Mouse (Mus musculus) heart, adult 2 months (tissue): Measurements from ENCODE around the gene Fahd2a. TPM values are rescaled to one million over a fixed set of nuclear protein-coding genes. Genes with fewer than 3 reads are reported as not detected.
A peak's percentile ranks its signal among the peaks of the same experiment; 100 is the strongest.

ENCODE experiments used
- DNase-seq, 2 experiments: peaks; one replicate each; pipeline ENCODE4 v3.0.0; 2021
- H3K27ac ChIP-seq: fragments of 200-600 bp; 2 replicates; pipeline ENCODE4 v1.8.1; 2022
- H3K27me3 ChIP-seq: fragments of 200-500 bp; 2 replicates; pipeline ENCODE4 v1.6.1; 2012; ENCODE audit warnings: mild to moderate bottlenecking, low read length, inconsistent platforms, mixed read lengths; ENCODE audit not compliant: control insufficient read depth, insufficient read depth
- H3K36me3 ChIP-seq: fragments of 200-500 bp; 2 replicates; pipeline ENCODE4 v1.6.1; 2012; ENCODE audit warnings: low read length, inconsistent platforms; ENCODE audit not compliant: control insufficient read depth, insufficient read depth
- H3K4me1 ChIP-seq: fragments of 200-500 bp; 2 replicates; pipeline ENCODE4 v1.6.1; 2011; ENCODE audit warnings: low read length; ENCODE audit not compliant: control insufficient read depth, insufficient read depth
- H3K4me3 ChIP-seq: fragments of 200-600 bp; 2 replicates; pipeline ENCODE4 v1.8.1; 2022
- H3K79me2 ChIP-seq: fragments of 200-500 bp; replicated peaks from 2 replicates; pipeline ENCODE4 v1.6.1; 2012; ENCODE audit warnings: mild to moderate bottlenecking, inconsistent platforms, low read length, moderate library complexity, mixed read lengths; ENCODE audit not compliant: control insufficient read depth, insufficient read depth
- H3K9ac ChIP-seq: fragments of 200-500 bp; 2 replicates; pipeline ENCODE4 v1.6.1; 2012; ENCODE audit warnings: low read depth, mild to moderate bottlenecking, control low read depth, inconsistent platforms, low read length, mixed read lengths
- CTCF ChIP-seq: fragments of 200-600 bp; IDR thresholded peaks from 2 replicates; pipeline ENCODE4 v1.8.1; 2022; ENCODE audit warnings: antibody characterized with exemption, mild to moderate bottlenecking, moderate library complexity
- EP300 ChIP-seq: fragments of 200-500 bp; IDR thresholded peaks from 2 replicates; pipeline ENCODE4 v1.6.1; 2011; ENCODE audit warnings: low read depth, low read length, control low read depth; ENCODE audit not compliant: insufficient read depth
- POLR2A ChIP-seq: fragments of 200-500 bp; IDR thresholded peaks from 2 replicates; pipeline ENCODE4 v1.6.1; 2011; ENCODE audit warnings: mild to moderate bottlenecking, low read depth, low read length, control low read depth; ENCODE audit not compliant: insufficient read depth
- WGBS: fragments of 180-500 bp; shearing (Covaris S2); methylation state at CpG from one replicate; pipeline ENCODE4 v1.1.7; 2018; 5-methylcytosine and 5-hydroxymethylcytosine counted together
- intact Hi-C: fragments of 180-260 bp; cut with DNase I; formaldehyde crosslinking; loops from one replicate; pipeline ENCODE4 v1.15.1; 2025
- long read RNA-seq: library from polyadenylated mRNA; stranded (forward); transcript quantifications from one replicate; pipeline ENCODE4 v2.0.0, GENCODE M21; 2021
- polyA plus RNA-seq: library from polyadenylated mRNA; depleted of rRNA; stranded (reverse); fragments of >200 nt; gene quantifications from 2 replicates; pipeline ENCODE4 v1.2.3, GENCODE M21; 2012; rRNA removed
- total RNA-seq, 2 experiments: library from RNA; stranded (reverse); gene quantifications; 2 replicates each; pipeline ENCODE4 v1.2.3; 2021

The Fahd2a gene
- total RNA-seq, result 10 to 100 TPM; 42.5 to 44.5 TPM
- 34.5 and 40.3 TPM in 2 replicates for polyA plus RNA-seq
- long read RNA-seq, transcript Fahd2a-201 (8 exons, 1,211 nt), result major isoform, 36 of 38 reads
- long read RNA-seq, partial matches to known transcripts, result 2 of 38 reads
- long read RNA-seq, other reads (novel, unspliced or antisense), result 0 of 38 reads

DNA sequence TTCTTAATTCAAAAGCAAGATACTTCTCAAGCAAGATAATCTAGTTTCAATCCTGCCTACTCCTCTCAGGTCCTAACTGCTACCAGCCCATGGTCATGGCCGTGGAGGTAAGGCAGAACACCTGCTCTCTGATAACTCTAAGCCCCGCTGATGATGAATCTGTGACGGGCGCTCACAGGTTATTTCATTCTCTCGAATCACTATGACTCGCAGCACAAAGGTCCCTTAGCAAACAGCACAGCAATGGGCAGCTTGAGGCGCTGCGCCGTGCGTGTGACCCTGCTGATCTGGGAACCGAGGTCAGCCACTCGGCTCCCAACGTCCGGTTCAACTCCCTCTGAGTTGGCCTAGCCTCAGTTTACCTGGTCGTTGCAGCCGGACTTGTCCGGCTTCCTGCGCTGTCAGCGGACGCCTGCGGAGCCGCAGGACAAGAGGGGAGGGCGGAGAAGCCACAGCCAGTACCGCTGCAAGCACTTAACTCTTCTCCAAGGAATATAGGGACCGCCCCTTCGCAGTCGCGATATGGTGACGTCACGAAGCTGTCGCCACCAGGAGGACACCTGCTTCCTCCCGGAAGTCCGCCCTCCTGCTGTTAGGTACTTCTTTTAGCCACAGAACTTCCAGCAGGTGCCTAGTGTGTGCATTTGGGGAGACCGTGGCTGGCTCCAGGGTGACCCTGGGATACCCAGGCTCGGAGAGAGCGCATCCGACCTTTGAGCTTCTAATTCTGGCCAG lies at the start of gene Fahd2a:
Gene Fahd2a, minus strand, starts transcription at position 511 of the 735 bp plus-strand sequence.
- Histone ChIP-seq H3K27me3 (no peaks in the 10 kb centered on the region), H3K4me1 (no peaks in the 10 kb centered on the region; the same call in none of the 2 replicates), H3K36me3 (no peaks in the 10 kb centered on the region), H3K27ac (peak within 1 kb of the TSS; percentile 56), H3K9ac (peak within 1 kb of the TSS; percentile 71), H3K79me2 (no peaks in the 10 kb centered on the region), H3K4me3 (peak within 1 kb of the TSS; percentile 61)
- WGBS, result 3% methylated on average over 37 of the region's 37 CpGs
- intact Hi-C loops, result no loop called here
- TF ChIP-seq POLR2A (peak; percentile 69), EP300 (no peak), CTCF (peak; percentile 18; the same call in 1 of the 2 replicates)
- peak; percentile 85 to 86 for DNase-seq

DNA sequence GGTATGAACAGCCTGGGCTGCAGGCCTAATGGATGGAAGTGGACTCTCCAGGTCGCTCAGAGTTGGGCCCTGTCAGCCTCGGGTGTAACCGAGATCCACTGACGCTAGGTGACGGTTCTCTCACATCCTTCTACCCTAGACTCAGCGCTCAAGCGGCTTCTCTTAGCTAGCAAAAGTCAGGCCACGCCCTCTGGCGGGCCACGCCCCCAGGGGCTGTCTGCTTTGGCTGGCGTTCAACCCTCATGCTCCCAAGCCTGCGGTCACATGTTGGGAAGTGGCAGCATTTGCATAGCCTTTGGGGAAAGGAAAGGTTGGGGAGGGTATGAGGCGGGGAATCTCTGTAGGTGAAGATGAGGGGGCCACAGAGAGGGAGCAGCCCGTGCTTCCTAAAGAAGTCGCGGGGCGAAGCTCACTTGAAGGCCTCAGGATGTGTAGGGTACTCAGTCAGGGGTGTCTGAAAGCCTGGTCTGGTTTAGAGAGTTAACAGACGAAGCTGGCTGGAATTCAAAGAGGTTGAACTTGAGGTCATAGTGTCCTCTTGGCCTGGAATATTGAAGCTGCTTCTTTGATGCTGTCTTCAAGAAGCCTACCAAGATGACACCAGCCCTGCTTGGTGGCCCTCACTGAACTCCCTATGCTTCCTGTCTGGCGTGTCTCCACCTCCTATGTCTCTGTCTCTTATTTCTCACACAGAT lies 40.3 kb upstream of the Fahd2a start:
- H3K4me3 ChIP-seq, result no peak overlapping the region
- no peak overlapping the region for H3K27ac ChIP-seq
- peak; percentile 77 to 78 for DNase-seq
- H3K27me3 ChIP-seq, result peaks cover 9% of the 10 kb centered on the region; the same call in 1 of the 2 replicates
- WGBS, result 7% methylated on average over 19 of the region's 19 CpGs
- 0 out of 2 replicates have a peak, but pooled peaks have one; percentile 20 for TF ChIP-seq POLR2A
- TF ChIP-seq EP300, result no peak
- no peak for TF ChIP-seq CTCF
- H3K9ac ChIP-seq, result no peak overlapping the region
- H3K36me3 ChIP-seq, result no peaks in the 10 kb centered on the region
- peaks cover 3% of the 10 kb centered on the region for H3K4me1 ChIP-seq
- no peaks in the 10 kb centered on the region for H3K79me2 ChIP-seq
- intact Hi-C loops, result no loop called here

- Histone ChIP-seq H3K27me3 (peaks cover 9% of the 10 kb centered on the region; the same call in 1 of the 2 replicates), H3K4me1 (peaks cover 3% of the 10 kb centered on the region), H3K27ac (peak overlapping the region; percentile 67), H3K36me3 (no peaks in the 10 kb centered on the region), H3K79me2 (no peaks in the 10 kb centered on the region), H3K9ac (no peak overlapping the region; the same call in 1 of the 2 replicates), H3K4me3 (peak overlapping the region; percentile 57)
- WGBS, result 3% methylated on average over 21 of the region's 21 CpGs
- TF ChIP-seq POLR2A (no peak), EP300 (no peak), CTCF (no peak)
- DNase-seq, result peak; percentile 66 to 67
- intact Hi-C loops, result no loop called here
Observed at GRCm38 (mm10) chr2:127483001-127483400, 38.6 kb upstream of the Fahd2a start.

GRCm38 (mm10) chr2:127482533-127482911 lies 38.2 kb upstream of the Fahd2a start:
- Histone ChIP-seq H3K79me2 (no peaks in the 10 kb centered on the region), H3K27me3 (peaks cover 9% of the 10 kb centered on the region; the same call in 1 of the 2 replicates)
- WGBS, result 0% methylated on average over 21 of the region's 21 CpGs

DNA sequence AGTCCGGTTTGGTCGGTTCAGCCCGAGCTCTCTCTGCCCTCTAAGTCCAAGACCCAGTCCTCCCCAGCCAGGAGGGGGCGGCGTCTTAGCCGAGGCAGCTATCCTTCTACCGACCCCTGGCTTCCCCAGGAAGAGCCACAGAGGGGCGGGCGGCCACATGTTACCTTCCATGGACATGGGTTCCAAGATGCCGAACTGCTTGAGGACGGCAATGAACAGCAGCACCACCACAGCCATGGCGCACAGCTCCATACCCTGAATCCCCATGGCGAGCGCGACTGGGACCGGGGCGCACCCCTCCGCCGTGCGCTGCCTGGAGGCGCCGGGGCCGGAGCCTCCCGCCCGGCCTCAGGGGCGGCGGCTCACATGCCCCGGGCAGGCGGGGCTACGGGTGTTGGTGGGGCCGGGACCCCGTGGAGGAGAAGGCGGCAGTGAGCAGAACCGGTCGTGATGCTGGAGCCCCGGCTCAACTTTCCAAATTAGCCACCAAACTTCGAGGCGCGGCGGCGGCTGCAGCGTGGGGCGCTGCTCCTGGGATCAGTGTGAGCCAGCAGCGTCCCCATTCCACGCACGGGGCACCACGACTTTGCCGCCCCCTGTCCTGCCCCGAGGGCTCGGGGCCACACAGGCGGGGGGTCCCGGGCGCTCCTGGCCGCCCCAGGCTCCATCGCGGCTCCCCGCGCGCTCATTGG lies 37.6 kb upstream of the Fahd2a start:
- intact Hi-C loops, result no loop called here
- Histone ChIP-seq H3K27me3 (peaks cover 9% of the 10 kb centered on the region; the same call in 1 of the 2 replicates), H3K36me3 (no peaks in the 10 kb centered on the region), H3K4me3 (peak overlapping the region; percentile 57), H3K27ac (peak overlapping the region; percentile 67), H3K4me1 (peaks cover 3% of the 10 kb centered on the region), H3K79me2 (no peaks in the 10 kb centered on the region), H3K9ac (peak overlapping the region; percentile 76)
- TF ChIP-seq CTCF, result no peak
- TF ChIP-seq EP300, result no peak
- no peak for TF ChIP-seq POLR2A
- peak in 1 of 2 experiments; percentile 27 for DNase-seq
- 1% methylated on average over 59 of the region's 59 CpGs for WGBS

More at GRCm38 (mm10) chr2:127482533-127482911, 38.2 kb upstream of the Fahd2a start:
- Histone ChIP-seq H3K9ac (peak overlapping the region; percentile 76), H3K4me3 (peak overlapping the region; percentile 57), H3K36me3 (no peaks in the 10 kb centered on the region), H3K27ac (peak overlapping the region; percentile 67), H3K4me1 (peaks cover 3% of the 10 kb centered on the region)
- peak; percentile 90 to 91 for DNase-seq
- peak; percentile 33; the same call in 1 of the 2 replicates for TF ChIP-seq POLR2A
- no peak for TF ChIP-seq CTCF
- intact Hi-C loops, result no loop called here
